Mouse (Mus musculus) heart, adult 18-20 months (tissue): Measurements from ENCODE around the gene Synpo2. TPM values are rescaled to one million over a fixed set of nuclear protein-coding genes. Genes with fewer than 3 reads are reported as not detected.
A peak's percentile ranks its signal among the peaks of the same experiment; 100 is the strongest.

Experiments
- DNase-seq, 2 experiments: peaks; one replicate each; pipeline ENCODE4 v3.0.0; 2021 to 2022; ENCODE audit warnings: mixed read lengths in 1 of 2
- total RNA-seq, 2 experiments: library from RNA; stranded (reverse); gene quantifications; 2 replicates each; pipeline ENCODE4 v1.2.3; 2021

The Synpo2 gene
- total RNA-seq, 2 experiments from 2014 or later, result 73.4 to 88.1 TPM

DNA sequence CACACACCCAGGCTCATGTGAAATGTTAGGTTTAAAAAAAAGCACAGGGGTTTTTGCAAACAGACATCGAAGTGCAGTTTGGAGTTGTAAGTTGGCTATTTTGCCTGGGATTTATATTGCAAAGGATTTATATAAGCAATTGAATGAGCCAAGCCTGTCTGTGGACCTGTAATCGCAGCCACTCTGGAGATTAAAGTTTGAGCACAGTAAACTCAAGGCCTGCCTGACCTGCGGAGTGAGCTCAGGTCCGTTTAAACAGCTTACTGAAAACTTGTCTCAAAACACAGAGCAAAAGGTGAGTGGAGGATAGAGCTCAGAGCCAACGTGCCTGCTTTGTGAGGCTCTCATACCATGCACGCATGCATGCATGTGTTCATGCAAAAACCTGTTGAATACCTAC, 30.9 kb downstream of the Synpo2 start:
- DNase-seq, result no peak

DNA sequence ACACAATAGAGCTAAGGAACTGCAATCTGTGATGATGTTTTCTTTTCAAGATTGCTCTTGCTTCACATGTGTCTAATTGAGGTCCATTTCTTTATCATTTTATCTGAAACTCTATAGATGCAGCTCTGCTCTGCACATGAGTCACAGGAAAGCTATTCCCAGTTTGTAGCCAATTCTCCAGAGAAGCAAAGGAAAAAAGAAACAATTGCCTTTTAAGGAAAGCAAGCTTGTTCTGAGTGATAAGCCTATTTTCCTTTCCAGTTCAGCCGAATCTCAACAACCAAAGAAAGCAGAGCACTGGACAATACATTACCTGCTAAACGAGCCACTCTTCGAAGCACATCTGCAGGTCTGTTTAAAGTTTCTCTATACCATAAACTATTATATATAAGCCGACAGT, 31.3 kb downstream of the Synpo2 start:
- DNase-seq, result peak in 1 of 2 experiments; percentile 40

DNA sequence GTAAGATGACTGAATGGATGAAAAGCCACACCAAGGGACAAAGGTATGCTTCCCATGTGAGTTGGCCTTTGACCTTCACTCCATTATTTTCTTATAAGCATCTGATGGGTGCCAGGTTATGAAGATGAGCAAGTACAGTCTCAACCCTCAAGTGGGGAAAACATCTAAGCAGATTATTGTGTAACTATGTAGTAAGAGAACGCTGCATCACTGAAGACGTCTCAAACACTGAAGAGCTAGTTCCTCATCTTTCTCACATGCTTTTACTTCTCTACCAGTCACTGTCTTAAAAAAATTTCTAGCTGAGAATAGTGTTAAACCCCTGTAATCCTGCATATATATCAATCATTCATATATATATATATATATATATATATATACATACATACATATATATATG, 34.2 kb downstream of the Synpo2 start:
- DNase-seq, result no peak

DNA sequence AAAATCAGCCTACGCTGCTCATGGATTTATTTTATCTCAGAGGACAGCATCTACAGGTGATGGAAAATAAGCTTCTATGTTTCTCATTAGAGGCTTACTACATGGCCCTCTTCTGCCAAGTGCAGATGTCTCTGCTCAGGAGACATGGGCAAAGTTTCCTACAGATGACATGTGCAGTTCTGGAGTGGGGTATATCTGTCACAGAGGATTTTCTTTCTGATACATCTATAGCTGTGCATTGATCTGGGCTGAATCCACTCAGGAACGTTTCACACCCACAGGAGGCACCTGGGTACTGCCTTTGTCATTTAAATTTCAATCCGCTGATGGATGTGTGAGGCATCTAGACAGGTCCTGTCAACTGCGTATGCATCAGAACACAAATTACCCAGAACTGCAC, 42.2 kb downstream of the Synpo2 start:
- DNase-seq, result no peak

GRCm38 (mm10) chr3:123191602-123192001, 44.3 kb downstream of the Synpo2 start:
- DNase-seq, result no peak

GRCm38 (mm10) chr3:123190329-123190728, 45.6 kb downstream of the Synpo2 start:
- peak; percentile 65 to 77 for DNase-seq

DNA sequence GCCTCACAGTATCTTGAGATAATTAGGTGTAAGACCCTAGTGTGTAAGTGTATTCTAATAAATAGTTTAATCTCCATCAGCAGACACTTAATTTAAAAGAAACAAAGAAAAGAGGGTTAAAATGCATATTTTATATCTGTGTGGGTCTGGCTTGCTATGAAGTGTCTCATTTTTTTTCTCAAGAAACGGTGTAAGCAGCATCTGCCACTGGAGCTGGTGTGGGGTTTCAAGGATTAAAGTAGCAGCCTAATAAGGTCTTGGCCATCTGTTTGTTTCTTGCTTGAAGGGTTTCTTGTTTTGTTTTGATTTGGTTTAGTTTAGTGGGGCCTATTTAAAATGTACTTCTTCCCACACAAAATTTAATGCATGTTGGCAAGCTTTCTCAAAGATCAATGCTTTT, 46.1 kb downstream of the Synpo2 start:
- no peak for DNase-seq

- DNase-seq, result no peak
These were observed 47.2 kb downstream of the Synpo2 start for GRCm38 (mm10) chr3:123188616-123189230.

GRCm38 (mm10) chr3:123187370-123188124, 48.4 kb downstream of the Synpo2 start:
- DNase-seq, result no peak

- DNase-seq, result no peak
These were observed 50.6 kb downstream of the Synpo2 start for GRCm38 (mm10) chr3:123185238-123185925.

GRCm38 (mm10) chr3:123184281-123184680, 51.7 kb downstream of the Synpo2 start:
- no peak for DNase-seq

DNA sequence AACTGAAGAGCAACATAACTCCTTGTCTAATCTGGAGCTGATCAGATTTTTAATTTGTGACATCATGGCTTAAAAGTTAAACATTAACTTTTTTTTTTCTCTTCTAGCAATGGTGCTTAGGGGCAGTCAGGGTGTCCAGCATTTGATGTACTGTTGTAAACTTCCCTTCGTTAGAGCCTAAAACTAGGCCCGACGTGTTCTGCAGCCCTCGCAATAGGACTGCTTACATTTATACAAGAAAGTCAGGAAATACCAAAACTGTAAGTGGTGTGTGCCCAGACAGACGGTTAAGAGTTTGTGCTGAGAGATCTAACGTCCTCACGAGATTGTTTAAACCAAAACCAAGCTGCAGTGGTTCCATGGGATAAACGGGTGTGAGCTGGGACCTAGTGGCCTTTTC, 56.4 kb downstream of the Synpo2 start:
- DNase-seq, result no peak

GRCm38 (mm10) chr3:123179041-123179440, 56.9 kb downstream of the Synpo2 start:
- DNase-seq, result no peak

GRCm38 (mm10) chr3:123178420-123178819, 57.5 kb downstream of the Synpo2 start:
- no peak for DNase-seq

GRCm38 (mm10) chr3:123176366-123177334, 59.3 kb downstream of the Synpo2 start:
- no peak for DNase-seq

- no peak for DNase-seq
These were observed 60.8 kb downstream of the Synpo2 start for GRCm38 (mm10) chr3:123175142-123175541.

GRCm38 (mm10) chr3:123174379-123174697, 61.6 kb downstream of the Synpo2 start:
- DNase-seq, result no peak

GRCm38 (mm10) chr3:123173553-123174378, 62.2 kb downstream of the Synpo2 start:
- peak in 1 of 2 experiments; percentile 39 for DNase-seq

GRCm38 (mm10) chr3:123172151-123172550, 63.8 kb downstream of the Synpo2 start:
- DNase-seq, result no peak

DNA sequence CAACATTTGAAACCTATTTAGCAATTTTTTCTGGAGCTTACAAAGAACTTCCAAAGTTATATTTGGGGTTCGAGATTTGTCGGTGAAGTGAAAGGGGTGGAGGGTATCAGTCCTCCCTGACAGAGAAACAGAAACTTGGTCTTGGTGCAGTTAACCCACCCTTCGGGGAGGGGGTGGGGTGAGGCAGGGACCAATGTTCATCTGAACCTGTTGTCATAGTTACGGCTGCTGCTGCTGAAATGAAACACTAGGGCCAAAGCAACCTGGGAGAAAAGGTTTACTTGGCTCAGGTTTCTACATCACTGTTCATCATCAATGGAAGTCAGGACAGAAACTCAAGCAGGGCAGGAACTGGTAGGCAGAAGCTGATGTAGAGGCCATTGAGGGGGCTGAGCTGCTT, 66.6 kb downstream of the Synpo2 start:
- DNase-seq, result no peak

- DNase-seq, result peak; percentile 71 to 84
These were observed 67.1 kb downstream of the Synpo2 start for GRCm38 (mm10) chr3:123168815-123169214.
